In genomic region chr13:65112459-65113110, GRCm38 (mm10) we compare ENCODE assay signal across 8 mouse cellular contexts. TPM values are rescaled to one million over a fixed set of nuclear protein-coding genes. Genes with fewer than 3 reads are reported as not detected.
DNase-seq lines count a peak whose midpoint lies in the region; ATAC-seq and TF ChIP-seq lines count a peak whose summit lies in the region.

Gene Mfsd14b (minus strand): TSS chr13:65112975.

- peaks cover 5% of the 10 kb centered on the region; the same call in 1 of the 2 replicates for H3K4me1 ChIP-seq in heart, embryonic 12.5 days (replicated peaks)
- no peaks in the 10 kb centered on the region for H3K4me1 ChIP-seq in kidney, postnatal 0 days (replicated peaks; ENCODE audit: insufficient read depth, low read length)
- peaks cover 3% of the 10 kb centered on the region; the same call in 1 of the 2 replicates for H3K4me1 ChIP-seq in liver, embryonic 11.5 days (replicated peaks; ENCODE audit: control insufficient read depth, insufficient read depth, low read length)
- 0 out of 2 replicates have a peak, but pooled peaks cover 10% of the 10 kb centered on the region for H3K4me1 ChIP-seq in stomach, embryonic 14.5 days (ENCODE audit: control insufficient read depth, insufficient read depth, low read length)

- peak within 1 kb of the TSS; percentile 88 for H3K9ac ChIP-seq in heart, embryonic 12.5 days
- peak within 1 kb of the TSS; percentile 94 for H3K9ac ChIP-seq in kidney, postnatal 0 days (ENCODE audit: low read depth, low read length)
- H3K9ac ChIP-seq in liver, embryonic 11.5 days (ENCODE audit: low read depth, low read length), result peak within 1 kb of the TSS; percentile 87
- H3K9ac ChIP-seq in stomach, embryonic 14.5 days (replicated peaks; ENCODE audit: low read depth, low read length), result peak within 1 kb of the TSS; percentile 91

- under 1% methylated on average over 60 of the region's 60 CpGs for WGBS in heart, embryonic 12.5 days
- under 1% methylated on average over 60 of the region's 60 CpGs for WGBS in kidney, postnatal 0 days
- under 1% methylated on average over 60 of the region's 60 CpGs for WGBS in liver, embryonic 11.5 days
- under 1% methylated on average over 60 of the region's 60 CpGs for WGBS in stomach, embryonic 14.5 days

- peak within 1 kb of the TSS; percentile 79 for H3K27ac ChIP-seq in heart, embryonic 12.5 days (ENCODE audit: poor library complexity, severe bottlenecking)
- H3K27ac ChIP-seq in kidney, postnatal 0 days, result peak within 1 kb of the TSS; percentile 96
- peak within 1 kb of the TSS; percentile 80 for H3K27ac ChIP-seq in liver, embryonic 11.5 days (ENCODE audit: low read depth, low read length)
- H3K27ac ChIP-seq in stomach, embryonic 14.5 days (ENCODE audit: low read length), result peak within 1 kb of the TSS; percentile 92

- DNase-seq in CD4-positive helper T cell, adult 2 months (ENCODE audit: low read depth, low spot score), result peak; percentile 92
- DNase-seq in brain, embryonic 18.5 days (ENCODE audit: low read depth, low spot score), result peak; percentile 94
- peak; percentile 98 for DNase-seq in kidney, postnatal 0 days (ENCODE audit: low spot score)
- peak; percentile 82 for DNase-seq in liver, embryonic 11.5 days (ENCODE audit: low spot score)
- DNase-seq in naive thymus-derived CD4-positive, alpha-beta T cell, adult 2 months (ENCODE audit: low read depth), result peak; percentile 91

- ATAC-seq in erythroid progenitor cell, adult 5-6 weeks (replicated peaks; ENCODE audit: low FRiP score, poor library complexity, severe bottlenecking), result peak; percentile 92
- ATAC-seq in heart, embryonic 12.5 days (ENCODE audit: insufficient number of reproducible peaks, low FRiP score), result peak; percentile 98
- ATAC-seq in kidney, postnatal 0 days (replicated peaks; ENCODE audit: low FRiP score, low read depth), result peak; percentile 99
- ATAC-seq in liver, embryonic 11.5 days (replicated peaks; ENCODE audit: low FRiP score), result peak; percentile 96
- ATAC-seq in stomach, embryonic 14.5 days (ENCODE audit: insufficient number of reproducible peaks, insufficient read depth, low FRiP score, low read depth), result peak; percentile 100

- H3K27me3 ChIP-seq in heart, embryonic 12.5 days (replicated peaks), result no peaks in the 10 kb centered on the region
- no peaks in the 10 kb centered on the region for H3K27me3 ChIP-seq in kidney, postnatal 0 days (ENCODE audit: insufficient read depth, low read length)
- no peaks in the 10 kb centered on the region for H3K27me3 ChIP-seq in liver, embryonic 11.5 days (replicated peaks; ENCODE audit: control insufficient read depth, insufficient read depth, low read length)
- H3K27me3 ChIP-seq in stomach, embryonic 14.5 days (ENCODE audit: control insufficient read depth, insufficient read depth, low read length), result no peaks in the 10 kb centered on the region

- no peak for TF ChIP-seq CTCF in kidney, postnatal 0 days (IDR thresholded peaks at IDR 0.05; ENCODE audit: low read depth)

- H3K36me3 ChIP-seq in heart, embryonic 12.5 days, result no peaks in the 10 kb centered on the region
- no peaks in the 10 kb centered on the region for H3K36me3 ChIP-seq in kidney, postnatal 0 days (ENCODE audit: insufficient read depth, low read length)
- H3K36me3 ChIP-seq in liver, embryonic 11.5 days (ENCODE audit: control insufficient read depth, insufficient read depth, low read length), result peaks cover 3% of the 10 kb centered on the region; the same call in 1 of the 2 replicates
- no peaks in the 10 kb centered on the region for H3K36me3 ChIP-seq in stomach, embryonic 14.5 days (ENCODE audit: control insufficient read depth, insufficient read depth, low read length)

- H3K9me3 ChIP-seq in heart, embryonic 12.5 days (replicated peaks), result no peaks in the 10 kb centered on the region
- no peaks in the 10 kb centered on the region for H3K9me3 ChIP-seq in kidney, postnatal 0 days (replicated peaks; ENCODE audit: low read length)
- no peaks in the 10 kb centered on the region for H3K9me3 ChIP-seq in liver, embryonic 11.5 days (ENCODE audit: control insufficient read depth, low read length)
- no peaks in the 10 kb centered on the region for H3K9me3 ChIP-seq in stomach, embryonic 14.5 days (ENCODE audit: control insufficient read depth, low read depth, low read length)

- H3K4me2 ChIP-seq in heart, embryonic 12.5 days, result peak within 1 kb of the TSS; percentile 82
- peak within 1 kb of the TSS; percentile 68 for H3K4me2 ChIP-seq in kidney, postnatal 0 days (ENCODE audit: low read length)
- H3K4me2 ChIP-seq in liver, embryonic 11.5 days, result peak within 1 kb of the TSS; percentile 86
- H3K4me2 ChIP-seq in stomach, embryonic 14.5 days (replicated peaks; ENCODE audit: low read depth, low read length), result peak within 1 kb of the TSS; percentile 71

- peak within 1 kb of the TSS; percentile 86 for H3K4me3 ChIP-seq in heart, embryonic 12.5 days
- H3K4me3 ChIP-seq in kidney, postnatal 0 days (replicated peaks; ENCODE audit: low read depth, low read length), result peak within 1 kb of the TSS; percentile 87
- H3K4me3 ChIP-seq in liver, embryonic 11.5 days (ENCODE audit: low read depth, low read length), result peak within 1 kb of the TSS; percentile 82
- peak within 1 kb of the TSS; percentile 89 for H3K4me3 ChIP-seq in stomach, embryonic 14.5 days (ENCODE audit: low read depth, low read length)

RNA-seq across cellular contexts. Expression of gene Mfsd14b, which starts in this region (rescaled TPM):
- total RNA-seq in erythroid progenitor cell, adult 5-6 weeks (2015; ENCODE audit: low replicate concordance), result 41.4 and 42.3 TPM in 2 replicates
- 44.0 and 54.0 TPM in 2 replicates for total RNA-seq in erythroid progenitor cell, adult 5-6 weeks (2017; ENCODE audit: low replicate concordance)
- 45.8 and 47.5 TPM in 2 replicates for polyA plus RNA-seq in heart, embryonic 12.5 days (2016; fragmentation: Nextera tagmentation; extraction: Ambion mirVana)
- polyA plus RNA-seq in kidney, postnatal 0 days (2015; fragmentation: Nextera tagmentation; extraction: Ambion mirVana), result 52.4 and 53.9 TPM in 2 replicates
- 68.1 and 78.1 TPM in 2 replicates for polyA plus RNA-seq in liver, embryonic 11.5 days (2014; fragmentation: Nextera tagmentation; extraction: Ambion mirVana)
- polyA plus RNA-seq in stomach, embryonic 14.5 days (2014; fragmentation: Nextera tagmentation; extraction: Ambion mirVana), result 56.2 and 62.3 TPM in 2 replicates

Comparison
In these comparisons a context has a peak if more than half of its experiments do, and no peak if none do; other contexts are left out.
1. Peak in every context shown above with its lines: DNase-seq, ATAC-seq, H3K4me3 ChIP-seq and H3K27ac ChIP-seq.